Mouse (Mus musculus) right cerebral cortex, postnatal 36 days (tissue): ENCODE measurements around the gene Atp2b2.

Source experiments
- DNase-seq, 2 experiments: peaks; one replicate each; pipeline ENCODE4 v3.0.0; 2022; ENCODE audit warnings: low spot score in 2 of 2, mixed read lengths in 1 of 2

The Atp2b2 gene

DNA sequence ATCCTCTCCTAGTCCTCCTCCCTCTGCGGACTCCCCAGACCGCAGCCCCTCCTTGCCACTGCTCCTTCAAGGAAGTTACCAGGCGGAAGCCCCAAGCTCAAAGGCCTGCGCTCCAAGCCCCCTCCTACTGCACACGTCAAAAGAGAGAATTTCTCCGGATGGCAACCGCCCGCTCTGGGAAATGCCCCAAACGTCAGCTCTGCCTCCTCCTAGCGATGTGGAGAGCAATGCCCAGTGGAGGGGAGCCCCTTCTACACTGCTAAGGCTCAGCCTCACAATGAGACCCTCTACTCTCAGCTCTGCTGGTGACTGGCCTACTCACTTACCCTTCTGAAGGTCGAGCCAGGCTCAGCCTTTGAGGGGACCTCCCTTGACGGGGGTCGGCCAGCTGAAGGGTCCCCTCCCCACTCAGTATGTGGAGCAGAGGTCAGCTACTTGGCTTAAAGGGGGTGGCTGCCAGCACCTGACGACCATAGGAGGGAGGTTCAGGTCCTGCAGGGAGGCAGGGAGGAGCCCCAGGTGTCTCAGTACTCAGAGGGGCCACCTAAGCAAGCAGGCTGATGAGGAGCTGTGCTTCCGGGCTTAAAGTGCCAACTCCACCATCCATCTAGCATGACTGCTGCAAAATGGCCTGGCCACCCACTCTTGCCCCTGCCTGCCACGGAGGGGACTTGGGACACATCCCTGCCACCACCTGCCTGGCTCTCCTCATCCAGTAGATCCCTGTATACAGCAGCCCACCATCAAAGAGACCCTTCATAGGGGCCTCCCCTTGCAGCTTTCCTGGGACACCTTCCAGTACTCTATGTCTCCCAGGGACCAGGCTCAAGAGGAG lies 152.2 kb downstream of the Atp2b2 start:
- DNase-seq: no peak

DNA sequence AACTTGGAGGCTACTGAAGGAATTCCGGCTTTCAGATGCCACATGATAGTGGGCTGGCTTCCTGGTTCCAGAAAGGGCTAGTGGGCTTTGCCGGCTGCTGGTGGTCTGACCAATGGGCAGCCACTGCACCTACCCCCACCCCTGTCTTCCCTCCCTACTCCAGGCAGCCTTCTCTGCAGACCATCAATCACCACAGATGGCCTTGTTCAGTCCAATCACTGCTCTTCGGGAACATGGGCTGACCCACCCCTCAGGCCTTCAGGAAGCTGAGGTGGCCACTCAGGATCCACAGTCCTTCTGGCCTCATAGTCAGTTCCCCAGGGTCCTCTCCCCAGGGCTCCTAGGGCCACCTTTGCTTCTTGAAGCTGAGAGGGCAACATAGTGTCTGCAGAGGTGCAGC lies 153.2 kb downstream of the Atp2b2 start:
- no peak for DNase-seq

DNA sequence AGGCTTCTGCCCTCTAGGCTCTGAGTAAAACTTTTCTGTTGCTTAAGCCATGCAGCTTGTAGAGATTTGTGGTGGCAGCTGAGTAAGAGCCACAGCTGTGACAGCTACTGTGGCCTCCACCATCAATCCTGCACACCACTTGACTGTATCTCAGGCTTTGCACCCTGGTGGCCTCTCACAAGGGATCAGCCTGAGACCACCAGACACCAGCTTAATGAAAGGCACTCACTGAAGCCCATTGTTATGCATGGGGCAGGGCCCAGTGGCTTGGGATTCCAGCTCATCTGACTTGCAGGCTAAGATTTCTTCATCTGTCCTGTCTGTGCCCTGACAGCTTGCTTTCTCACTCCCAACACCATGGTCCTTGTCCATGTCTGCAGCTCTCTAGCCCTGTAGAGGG lies 155.5 kb downstream of the Atp2b2 start:
- DNase-seq: no peak

DNA sequence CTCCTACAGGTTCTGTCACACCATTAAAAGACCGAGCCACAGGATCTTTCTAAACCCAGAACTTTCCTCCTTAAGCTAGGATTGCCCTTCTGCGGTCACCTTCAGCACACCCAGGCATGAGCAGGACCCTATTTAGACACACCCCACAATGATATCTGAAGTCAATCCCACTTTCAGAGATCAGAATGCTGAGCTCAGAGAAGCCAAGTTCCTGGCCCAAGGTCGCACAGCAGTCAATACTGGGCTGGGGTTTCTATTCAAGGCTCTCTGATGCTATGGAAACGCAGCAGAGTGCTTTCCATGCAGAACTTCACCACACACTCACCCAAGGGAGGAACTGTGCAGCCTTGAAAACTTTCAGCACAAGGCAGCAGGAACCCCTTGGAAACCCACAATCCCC lies 157.6 kb downstream of the Atp2b2 start:
- DNase-seq: no peak

DNA sequence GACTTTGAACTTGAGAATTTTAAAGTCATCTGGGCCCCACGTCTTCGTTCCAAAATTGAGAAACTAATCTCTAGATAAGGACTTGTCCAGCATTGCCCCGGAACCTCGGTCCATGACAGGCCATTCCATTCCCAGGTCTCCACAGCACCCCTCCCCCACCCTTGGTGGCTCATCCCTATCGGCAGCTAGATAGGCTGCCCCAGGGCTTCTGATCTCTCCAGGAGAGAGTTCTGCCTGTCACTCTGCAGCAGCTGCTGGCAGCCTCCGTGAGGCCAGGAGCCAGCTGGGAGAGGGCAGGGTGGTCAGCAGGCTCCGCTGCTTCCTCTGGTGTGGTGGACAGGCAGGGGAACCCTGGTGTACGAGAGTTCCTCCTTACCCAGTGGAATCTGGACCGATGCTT lies 159.2 kb downstream of the Atp2b2 start:
- DNase-seq: no peak

DNA sequence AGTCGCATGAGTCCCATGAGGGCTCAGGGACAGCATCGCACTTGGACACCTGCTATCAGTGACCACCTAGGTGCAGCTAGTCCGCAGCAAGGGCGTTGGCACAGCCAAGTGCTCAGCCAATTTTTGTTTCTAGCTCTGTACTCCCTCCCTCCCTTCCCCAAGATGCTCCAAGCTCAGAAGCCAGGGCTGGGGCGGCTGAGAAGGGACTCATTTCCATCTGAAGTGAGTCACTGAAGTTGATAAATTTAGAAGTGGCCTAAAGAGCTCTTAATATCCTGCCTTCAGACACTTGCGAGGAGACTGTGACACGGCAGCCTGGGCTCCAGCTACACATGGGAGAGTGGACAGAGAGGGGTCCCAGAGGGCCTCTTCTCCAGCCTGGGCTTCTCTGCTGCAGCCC lies 160.0 kb downstream of the Atp2b2 start:
- peak in 1 of 2 experiments; percentile 64 for DNase-seq

DNA sequence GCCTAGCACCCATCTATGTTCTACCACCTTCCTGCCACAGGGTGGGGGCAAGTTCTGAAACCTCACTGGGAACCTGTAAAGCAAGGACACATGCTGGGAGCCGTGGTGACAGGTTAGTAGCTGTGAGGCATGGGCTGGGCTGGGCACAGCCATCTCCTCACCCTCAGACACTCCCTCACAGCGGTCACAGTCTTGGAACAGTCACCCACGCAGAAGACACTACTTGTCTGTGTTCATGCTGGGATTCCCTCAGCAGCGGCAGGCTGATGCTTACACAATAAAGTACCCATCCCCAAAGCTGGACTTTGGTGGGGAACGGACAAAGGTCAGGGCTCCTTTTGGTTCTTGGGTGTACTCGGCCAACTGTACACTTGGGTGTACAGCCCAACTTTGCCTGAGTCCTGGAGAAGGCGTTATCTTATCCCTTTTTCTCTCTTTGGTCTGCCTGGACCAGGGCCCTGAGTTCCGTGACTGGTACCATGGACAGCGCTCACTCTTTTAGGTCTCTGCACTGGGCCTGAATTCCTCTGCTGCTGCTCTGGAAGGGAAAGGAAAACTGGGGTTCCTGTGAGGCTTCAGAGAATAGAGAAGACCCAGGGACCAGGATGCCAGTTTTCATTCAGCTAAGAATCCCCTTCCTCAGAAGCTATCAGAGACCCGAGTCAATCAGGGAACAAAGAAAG lies 160.7 kb downstream of the Atp2b2 start:
- no peak for DNase-seq

DNA sequence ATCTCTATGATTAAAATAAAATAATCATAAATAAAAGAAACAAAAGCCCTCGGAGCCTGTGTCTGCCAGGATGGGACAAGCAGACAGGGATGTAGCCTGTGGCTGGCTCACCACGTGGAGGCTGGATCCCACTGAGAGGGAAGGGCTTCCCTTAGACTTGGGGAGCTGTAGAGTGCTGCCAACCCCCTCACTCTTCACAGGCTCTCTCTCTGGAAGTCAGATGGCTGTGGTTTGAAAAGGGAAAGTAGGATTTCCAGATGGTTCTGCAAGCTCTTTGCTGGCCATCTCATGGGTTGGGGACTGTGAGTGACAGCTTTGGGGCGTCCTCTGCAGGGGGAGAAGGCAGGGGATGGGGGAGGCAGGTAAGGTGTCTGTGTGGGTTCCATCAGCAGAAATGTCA lies 163.0 kb downstream of the Atp2b2 start:
- DNase-seq: no peak

DNA sequence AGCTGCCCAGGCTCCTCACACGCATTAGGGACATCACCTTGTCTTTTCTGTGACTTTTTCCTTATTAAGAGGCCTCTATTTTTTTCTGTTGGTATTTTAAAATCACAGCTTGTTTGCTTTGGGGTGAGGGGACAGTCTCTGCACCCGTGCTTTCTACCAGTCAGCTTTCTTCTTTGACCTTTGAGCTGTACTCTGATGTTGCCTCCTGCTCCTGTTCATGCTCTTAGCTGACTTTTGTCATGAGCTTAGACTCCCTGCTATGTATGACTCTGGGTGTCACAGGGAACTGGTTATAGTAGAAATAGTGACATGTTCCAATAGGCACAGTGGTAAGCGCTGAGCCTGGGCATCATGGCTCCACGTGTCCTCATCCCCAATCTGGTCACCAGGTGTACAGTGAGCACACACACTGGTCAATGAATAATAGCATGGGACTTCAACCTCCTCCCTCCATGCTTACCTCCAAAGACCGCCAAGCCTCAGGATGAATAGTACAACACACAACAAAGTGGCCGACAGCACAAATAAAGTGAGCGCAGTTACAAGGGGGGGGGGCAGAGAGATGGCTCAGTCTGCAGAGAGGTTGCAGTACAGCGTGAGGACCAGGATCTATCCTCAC lies 163.8 kb downstream of the Atp2b2 start:
- no peak for DNase-seq

DNA sequence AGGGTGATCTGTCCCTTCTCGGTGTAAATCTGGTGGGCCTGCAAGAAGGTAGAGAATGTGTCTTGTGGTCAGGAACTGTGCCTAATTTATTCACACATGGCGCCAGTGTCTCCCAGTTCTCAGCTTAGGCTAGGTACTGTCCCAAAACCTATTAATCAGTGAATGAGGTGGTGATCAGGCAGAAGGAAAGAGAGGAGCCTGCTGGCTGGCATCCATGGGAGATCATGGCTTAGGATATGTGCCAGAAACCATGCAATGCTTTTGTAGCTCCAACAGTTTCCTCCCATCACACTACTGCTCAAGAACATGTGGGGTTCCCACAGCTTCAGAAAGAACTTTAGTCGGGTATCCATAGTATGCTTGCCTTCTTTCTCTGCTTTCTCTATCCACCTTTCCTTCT lies 165.8 kb downstream of the Atp2b2 start:
- no peak for DNase-seq

DNA sequence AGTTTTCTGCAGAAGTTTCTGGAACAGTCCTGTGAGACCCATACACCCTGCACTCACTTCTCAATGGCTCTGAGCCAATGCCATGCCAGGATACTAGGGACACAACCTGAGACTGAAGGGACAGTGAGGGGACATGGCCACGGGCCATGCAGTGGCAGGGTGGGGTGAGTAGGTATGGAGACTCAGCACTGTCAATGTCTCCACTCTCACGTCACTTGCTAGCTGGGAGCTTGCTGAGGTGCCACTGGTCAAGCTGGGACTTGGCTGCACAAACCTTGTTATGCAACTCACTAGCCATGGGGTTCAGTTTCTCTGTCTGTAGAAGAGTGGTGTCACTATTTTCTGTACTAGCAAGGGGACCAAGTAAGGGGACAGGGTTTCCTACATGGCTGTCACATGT lies 167.2 kb downstream of the Atp2b2 start:
- DNase-seq: no peak

DNA sequence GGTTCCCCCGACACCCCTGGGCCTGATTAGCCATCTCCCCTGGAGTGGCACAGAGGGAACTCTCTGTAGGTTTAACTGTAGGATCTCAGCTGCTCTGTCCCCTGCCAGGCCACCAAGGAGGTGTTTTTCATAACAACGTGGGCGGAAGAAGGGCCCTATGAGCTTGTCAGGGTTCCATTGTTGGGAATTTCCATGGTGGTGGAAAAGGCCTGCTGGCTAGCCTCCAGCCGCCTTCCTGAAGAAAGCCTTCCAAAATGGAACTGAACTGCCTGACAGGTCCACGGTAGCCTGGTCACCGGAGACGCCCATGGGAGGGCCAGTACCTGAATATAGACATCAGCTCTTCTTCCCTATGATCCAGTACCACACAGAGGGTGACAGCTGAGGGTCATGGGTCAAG lies 169.8 kb downstream of the Atp2b2 start:
- DNase-seq: no peak

DNA sequence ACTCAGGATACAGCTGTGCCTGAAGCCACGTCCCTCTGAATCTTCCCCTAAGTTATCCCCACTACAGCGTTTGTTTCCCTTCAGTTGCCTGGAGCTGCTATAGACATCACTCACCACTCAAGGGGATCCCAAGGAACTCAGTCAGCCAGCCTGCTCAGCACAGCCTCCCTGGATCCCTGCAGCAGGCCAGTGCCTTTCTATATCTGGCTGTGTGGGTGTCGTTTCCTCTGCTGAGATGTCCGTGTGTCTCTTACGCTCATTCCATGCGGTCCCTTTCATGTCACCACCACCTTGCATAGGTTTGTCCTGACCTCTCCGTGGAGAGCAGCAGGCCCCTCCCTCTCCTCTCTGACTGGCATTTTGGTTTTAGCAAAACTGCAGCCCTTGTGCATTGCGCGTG lies 171.6 kb downstream of the Atp2b2 start:
- DNase-seq: no peak

DNA sequence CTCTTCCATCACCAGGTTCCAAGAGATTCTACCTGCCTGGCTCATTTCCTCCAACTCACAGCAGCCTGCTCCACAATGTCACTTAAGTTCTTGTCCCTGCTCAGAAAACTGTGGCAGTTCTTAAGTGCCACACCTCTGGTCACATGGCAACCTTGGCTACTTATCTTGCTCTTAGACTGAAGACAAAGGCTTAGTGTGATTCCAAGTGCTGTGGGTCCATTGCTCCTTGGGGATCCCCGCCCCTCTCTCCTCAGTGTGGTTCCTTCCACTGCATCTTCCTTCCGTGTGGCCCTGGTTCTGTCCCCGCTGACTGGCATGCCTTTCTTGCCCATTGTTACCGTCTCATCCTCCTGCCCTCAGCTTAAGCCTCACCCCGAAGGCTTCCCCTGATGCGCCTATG lies 173.9 kb downstream of the Atp2b2 start:
- no peak for DNase-seq

DNA sequence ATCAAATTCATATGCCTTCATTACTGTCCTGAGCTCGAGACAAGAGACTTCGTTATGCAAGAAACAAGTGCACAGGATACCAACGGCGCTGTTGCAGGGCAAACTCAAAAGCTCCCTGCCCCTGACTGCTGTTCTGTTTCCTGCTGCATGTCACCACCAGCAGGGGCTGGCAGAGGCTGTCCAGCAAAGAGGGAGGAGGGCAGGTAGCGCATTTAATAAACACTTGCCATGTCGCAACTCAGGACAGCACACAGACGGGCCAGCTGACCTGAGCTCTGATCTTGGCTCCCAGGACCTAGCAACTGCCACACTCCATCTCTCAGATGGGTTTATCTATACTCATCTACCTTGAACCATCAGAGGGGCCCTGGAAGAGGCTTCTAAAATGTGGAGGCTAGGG lies 176.7 kb downstream of the Atp2b2 start:
- DNase-seq: no peak

DNA sequence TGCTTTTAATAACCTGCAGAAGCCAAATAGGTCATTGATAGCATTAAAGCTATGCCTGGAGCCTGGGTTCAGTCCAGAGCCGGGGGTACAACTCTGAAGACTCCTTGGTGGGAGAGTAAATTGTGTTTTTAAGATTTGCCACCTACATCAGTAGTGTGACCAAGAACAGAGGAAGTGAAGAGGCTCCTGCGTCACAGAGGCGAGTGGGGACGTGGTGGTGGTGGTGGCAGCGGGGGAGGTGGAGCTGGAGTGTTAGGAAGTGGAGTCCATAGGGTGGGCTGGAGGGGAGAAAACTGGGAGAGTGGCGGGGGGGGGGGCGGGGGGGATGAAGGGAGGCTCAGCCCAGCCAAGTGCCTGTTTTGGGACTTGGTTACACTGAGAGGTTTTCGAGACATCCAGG lies 177.6 kb downstream of the Atp2b2 start:
- no peak for DNase-seq

DNA sequence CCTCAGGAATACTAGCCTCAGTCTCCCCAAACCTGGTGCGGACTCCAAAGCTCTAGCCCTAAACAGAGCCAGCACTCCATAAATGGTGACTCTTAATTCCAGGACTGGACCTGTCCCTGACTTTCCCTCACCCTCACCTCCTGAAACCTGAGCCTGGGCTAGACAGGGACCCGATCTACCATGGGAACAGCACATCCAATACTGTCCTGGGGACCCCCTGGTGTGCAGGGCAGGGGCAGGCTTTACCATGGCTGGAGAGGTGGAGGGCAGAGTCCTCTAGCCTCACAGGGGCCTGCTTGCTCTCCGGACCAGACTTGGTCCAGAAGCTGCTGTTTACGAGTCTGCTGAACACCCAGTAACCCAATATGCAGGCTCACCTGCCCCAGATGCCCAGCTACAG lies 179.5 kb downstream of the Atp2b2 start:
- no peak for DNase-seq

DNA sequence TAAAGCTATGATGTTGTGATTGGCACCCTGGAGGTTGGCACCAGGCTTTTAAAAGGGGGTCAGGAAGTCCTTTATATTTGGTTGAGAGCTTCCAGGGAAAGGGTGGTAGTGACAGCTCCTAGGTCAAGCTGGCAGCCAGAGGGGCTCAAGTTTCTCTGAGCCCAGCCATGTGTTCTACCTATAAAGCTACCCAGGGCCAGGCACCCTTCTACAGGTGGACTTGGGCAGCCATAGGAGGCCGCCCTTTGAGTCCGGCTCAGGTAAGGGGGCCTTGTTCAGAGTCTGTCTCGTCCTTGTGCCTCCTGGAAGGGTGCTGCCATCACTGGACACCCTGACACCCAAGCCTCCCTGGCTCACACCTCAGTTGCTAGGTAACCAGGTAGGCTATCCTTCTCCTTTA lies 180.5 kb downstream of the Atp2b2 start:
- DNase-seq: no peak

DNA sequence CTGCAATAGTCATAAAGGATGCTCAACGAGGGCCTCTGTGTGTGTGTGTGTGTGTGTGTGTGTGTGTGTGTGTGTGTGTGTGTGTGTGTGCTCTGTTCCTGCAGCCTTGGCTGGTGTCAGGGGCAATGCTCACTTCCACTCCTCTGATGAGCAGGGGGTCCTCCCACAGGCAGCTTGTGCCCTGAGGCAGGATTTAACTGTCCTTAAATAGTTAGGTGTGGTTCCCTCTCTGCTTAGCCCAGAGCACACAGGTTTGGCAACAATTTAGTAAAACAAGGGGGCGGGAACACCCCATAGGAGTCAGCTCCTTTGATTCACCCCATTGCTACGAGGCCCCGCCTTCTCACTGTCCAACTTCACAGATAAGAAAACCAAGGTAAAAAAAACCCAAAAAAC lies 181.0 kb downstream of the Atp2b2 start:
- no peak for DNase-seq

DNA sequence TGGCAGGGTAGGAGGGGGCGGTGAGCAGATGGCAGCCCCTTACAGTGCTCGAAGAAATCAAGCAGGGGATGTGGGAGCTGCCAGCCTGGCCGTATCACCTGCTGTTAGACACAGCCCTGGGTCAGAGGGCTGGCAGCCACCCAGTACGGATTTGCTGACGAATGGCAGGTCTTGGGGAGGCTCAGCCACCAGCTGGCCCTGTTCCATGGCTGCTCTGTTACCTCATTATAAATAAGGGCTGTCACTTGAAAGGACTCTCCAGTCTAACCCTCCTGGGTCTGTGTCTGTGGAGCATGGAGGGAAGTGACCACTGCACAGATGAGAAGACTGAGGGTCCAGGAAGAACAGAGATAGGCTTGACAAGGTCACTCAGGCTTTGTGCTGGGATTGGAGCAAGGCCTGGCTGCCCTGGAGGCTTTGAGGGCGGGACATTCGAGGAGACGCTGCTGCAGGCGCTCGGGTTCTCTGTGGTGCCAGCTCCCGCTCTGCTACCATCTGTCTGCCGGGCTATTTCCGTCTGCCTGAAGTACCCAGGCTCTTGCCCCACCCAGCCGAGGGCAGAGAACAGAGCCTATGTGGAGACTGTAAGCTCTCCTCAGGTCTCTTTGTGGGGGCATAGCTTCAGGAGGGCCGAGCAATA lies 181.6 kb downstream of the Atp2b2 start:
- peak in 1 of 2 experiments; percentile 66 for DNase-seq

DNA sequence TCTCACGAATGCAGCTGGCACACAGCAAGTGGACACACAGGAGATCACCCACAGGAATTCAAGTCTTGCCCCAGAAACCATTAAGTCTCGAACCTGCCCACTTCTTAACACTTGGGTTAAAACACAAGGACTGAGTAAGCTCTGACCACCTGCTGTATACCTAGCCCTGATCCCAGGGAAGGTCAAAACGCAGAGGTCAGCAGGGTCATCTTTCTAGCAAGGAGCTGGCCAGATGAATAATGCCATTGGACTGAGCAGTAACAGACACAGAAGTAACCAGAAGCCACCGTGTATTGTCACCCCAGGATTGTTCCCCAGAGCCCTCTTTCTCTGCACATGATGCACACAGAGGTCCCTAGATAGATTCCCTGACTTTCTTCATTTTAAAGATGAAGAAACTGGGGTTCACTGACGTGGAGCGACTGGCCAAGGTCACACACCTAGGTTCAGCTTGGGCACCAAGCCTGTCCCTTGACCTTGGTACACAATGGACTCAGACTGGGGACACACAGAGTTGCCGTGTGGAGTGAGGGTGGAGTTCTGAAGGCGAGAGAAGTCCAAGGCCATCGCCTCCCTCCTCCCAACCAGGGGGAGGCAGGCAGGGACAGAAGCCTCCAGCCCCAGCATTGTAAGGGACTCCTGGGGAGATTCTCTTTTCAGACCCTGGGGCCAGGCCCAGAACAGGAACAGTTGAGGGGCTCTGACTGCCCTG lies 182.2 kb downstream of the Atp2b2 start:
- DNase-seq: no peak

DNA sequence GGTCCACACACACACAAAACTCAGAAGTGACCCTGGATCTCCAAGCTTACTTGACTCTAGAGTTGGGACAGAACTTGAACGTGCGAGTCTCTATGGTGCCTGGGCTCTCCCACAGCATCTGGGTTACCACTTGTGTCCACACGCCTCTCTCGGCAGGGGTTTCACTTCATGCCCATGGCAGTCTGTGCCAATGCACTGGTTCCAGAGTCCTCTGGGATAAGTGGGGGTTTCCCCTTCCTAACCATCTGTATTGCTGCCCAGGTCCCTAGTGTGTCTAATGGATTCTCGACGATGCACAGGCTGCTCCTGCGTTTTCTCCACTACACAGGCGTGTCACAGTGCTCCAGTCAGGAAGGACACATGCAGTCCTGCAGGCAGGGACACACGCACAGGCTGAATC lies 184.1 kb downstream of the Atp2b2 start:
- DNase-seq: no peak
